9 mouse cellular contexts compared by ENCODE assay signal in the genomic region with DNA sequence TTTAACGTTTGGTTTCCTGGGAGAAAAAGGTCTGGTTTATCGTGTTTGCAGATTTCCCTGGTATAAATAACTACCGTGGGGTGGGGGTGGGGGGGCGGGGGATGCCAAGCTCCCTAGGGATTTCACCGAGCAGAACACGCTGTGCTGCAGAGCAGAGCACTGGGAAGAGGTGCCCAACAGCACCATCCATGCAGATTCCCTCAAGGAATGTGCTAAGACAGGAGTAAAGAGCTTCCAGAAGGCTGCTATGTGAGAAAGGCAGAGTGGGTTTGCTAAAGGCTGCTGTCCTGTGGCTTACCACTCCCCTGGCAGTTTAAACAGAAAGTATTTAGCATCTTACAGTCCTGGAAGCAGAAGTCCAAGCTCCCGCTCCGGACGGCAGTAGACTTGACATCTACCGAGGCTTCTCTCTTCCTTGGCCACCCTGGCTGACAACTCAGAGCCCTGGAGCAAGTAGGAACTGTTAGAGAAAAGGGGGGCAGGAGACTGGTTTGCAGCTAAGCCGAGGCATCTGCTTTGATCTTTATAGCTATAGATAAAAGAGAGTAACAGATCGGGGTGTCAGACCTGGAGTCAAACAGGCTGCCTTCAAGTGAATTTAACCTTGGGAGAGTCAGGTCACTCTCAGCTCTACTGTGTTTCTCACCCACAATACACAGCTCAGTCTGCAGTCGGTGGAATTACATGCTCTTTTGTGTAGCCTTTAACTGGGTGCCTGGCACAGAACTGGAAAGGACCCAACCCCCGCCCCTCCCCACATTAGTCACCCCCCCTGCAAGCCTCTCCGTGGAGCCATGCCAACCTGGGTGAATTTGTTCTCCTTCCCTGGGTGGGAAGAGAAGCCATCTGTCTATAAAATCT.
DNase-seq lines count a peak whose midpoint lies in the region; ATAC-seq lines count a peak whose summit lies in the region.
"Had no signal": no experiment of that assay in that cellular context is flagged by ENCODE, and none has a peak within 500 bp of the region (broad histone marks: within the 10 kb centered on the region; RNA-seq: fewer than 3 reads in every experiment).

No protein-coding gene starts in this region.

- no peak overlapping the region for H3K9ac ChIP-seq in limb, embryonic 12.5 days (replicated peaks)
- H3K9ac ChIP-seq in hindbrain, embryonic 15.5 days: no peak overlapping the region
- peak overlapping the region; percentile 44; the same call in 1 of the 2 replicates for H3K9ac ChIP-seq in stomach, embryonic 16.5 days (ENCODE audit: low read length)

- H3K9me3 ChIP-seq in limb, embryonic 12.5 days: no peaks in the 10 kb centered on the region
- H3K9me3 ChIP-seq in limb, embryonic 10.5 days (replicated peaks): no peaks in the 10 kb centered on the region
- H3K9me3 ChIP-seq in hindbrain, embryonic 15.5 days: no peaks in the 10 kb centered on the region
- no peaks in the 10 kb centered on the region for H3K9me3 ChIP-seq in stomach, embryonic 16.5 days (replicated peaks; ENCODE audit: control insufficient read depth, low read length)

- peak overlapping the region; percentile 22 for H3K4me2 ChIP-seq in limb, embryonic 12.5 days
- H3K4me2 ChIP-seq in hindbrain, embryonic 15.5 days: peak overlapping the region; percentile 11
- peak overlapping the region; percentile 31 for H3K4me2 ChIP-seq in stomach, embryonic 16.5 days (ENCODE audit: low read depth, low read length)

- no peaks in the 10 kb centered on the region for H3K27me3 ChIP-seq in limb, embryonic 12.5 days
- no peaks in the 10 kb centered on the region; the same call in 1 of the 2 replicates for H3K27me3 ChIP-seq in limb, embryonic 10.5 days (ENCODE audit: low read depth, poor library complexity, severe bottlenecking)
- H3K27me3 ChIP-seq in hindbrain, embryonic 15.5 days: no peaks in the 10 kb centered on the region
- H3K27me3 ChIP-seq in stomach, embryonic 16.5 days (ENCODE audit: control insufficient read depth, insufficient read depth, low read length): no peaks in the 10 kb centered on the region
- H3K27me3 ChIP-seq: Patski had no signal

- H3K4me1 ChIP-seq in limb, embryonic 12.5 days (replicated peaks): peaks cover 13% of the 10 kb centered on the region
- H3K4me1 ChIP-seq in limb, embryonic 10.5 days: peaks cover 16% of the 10 kb centered on the region
- H3K4me1 ChIP-seq in hindbrain, embryonic 15.5 days (replicated peaks): peaks cover 22% of the 10 kb centered on the region
- H3K4me1 ChIP-seq in stomach, embryonic 16.5 days (ENCODE audit: control insufficient read depth, insufficient read depth, low read length): peaks cover 18% of the 10 kb centered on the region; the same call in 1 of the 2 replicates

- ATAC-seq in limb, embryonic 12.5 days (ENCODE audit: insufficient number of reproducible peaks, insufficient read depth, low FRiP score, low TSS enrichment, low read depth): no peak
- peak; percentile 50; the same call in 1 of the 2 replicates for ATAC-seq in hindbrain, embryonic 15.5 days (ENCODE audit: low FRiP score, low read depth)
- ATAC-seq in stomach, embryonic 16.5 days (ENCODE audit: insufficient read depth, low FRiP score): no peak
- no peak for ATAC-seq in granulocyte monocyte progenitor cell, adult 5-6 weeks (replicated peaks; ENCODE audit: poor library complexity, severe bottlenecking)
- ATAC-seq in megakaryocyte progenitor cell, adult 5-6 weeks (replicated peaks; ENCODE audit: poor library complexity): no peak
- ATAC-seq: Patski had no signal

- DNase-seq in limb, embryonic 10.5 days (ENCODE audit: low spot score): no peak
- DNase-seq in cerebellum, adult 9-10 months: peak; percentile 71
- DNase-seq in left cerebral cortex, postnatal 4 days: peak; percentile 86

- H3K36me3 ChIP-seq in limb, embryonic 12.5 days: no peaks in the 10 kb centered on the region
- H3K36me3 ChIP-seq in limb, embryonic 10.5 days: no peaks in the 10 kb centered on the region
- H3K36me3 ChIP-seq in hindbrain, embryonic 15.5 days: no peaks in the 10 kb centered on the region
- no peaks in the 10 kb centered on the region for H3K36me3 ChIP-seq in stomach, embryonic 16.5 days (ENCODE audit: control insufficient read depth, insufficient read depth, low read length)

- intact Hi-C loops in left cerebral cortex, postnatal 4 days (cut with DNase I): loop anchor here (5.0 kb wide), 1 partner anchor 40 kb away; no protein-coding TSS in a partner anchor

- 0 out of 2 replicates have a peak overlapping the region, but pooled peaks have one; percentile 17 for H3K27ac ChIP-seq in limb, embryonic 12.5 days
- H3K27ac ChIP-seq in limb, embryonic 10.5 days: no peak overlapping the region
- H3K27ac ChIP-seq in hindbrain, embryonic 15.5 days (replicated peaks): peak overlapping the region; percentile 50
- peak overlapping the region; percentile 48 for H3K27ac ChIP-seq in stomach, embryonic 16.5 days (ENCODE audit: low read length)

- WGBS in limb, embryonic 12.5 days: 11% methylated on average over 15 of the region's 15 CpGs
- 24% methylated on average over 15 of the region's 15 CpGs for WGBS in limb, embryonic 10.5 days
- 33% methylated on average over 15 of the region's 15 CpGs for WGBS in hindbrain, embryonic 15.5 days
- 21% methylated on average over 15 of the region's 15 CpGs for WGBS in stomach, embryonic 16.5 days

- no peak overlapping the region for H3K4me3 ChIP-seq in limb, embryonic 12.5 days (replicated peaks)
- no peak overlapping the region for H3K4me3 ChIP-seq in limb, embryonic 10.5 days
- no peak overlapping the region for H3K4me3 ChIP-seq in hindbrain, embryonic 15.5 days
- no peak overlapping the region for H3K4me3 ChIP-seq in stomach, embryonic 16.5 days (replicated peaks; ENCODE audit: low read length)
